Comparison of ENCODE assay signal across 24 mouse cellular contexts in genomic region chr9:13988901-13989300, GRCm38 (mm10).
DNase-seq lines count a peak whose midpoint lies in the region; ATAC-seq and TF ChIP-seq lines count a peak whose summit lies in the region.
"Had no signal": no experiment of that assay in that cellular context is flagged by ENCODE, and none has a peak within 500 bp of the region (broad histone marks: within the 10 kb centered on the region; RNA-seq: fewer than 3 reads in every experiment).

No protein-coding gene starts in this region.

- no peaks in the 10 kb centered on the region for H3K9me3 ChIP-seq in embryonic facial prominence, embryonic 13.5 days
- no peaks in the 10 kb centered on the region for H3K9me3 ChIP-seq in embryonic facial prominence, embryonic 10.5 days
- H3K9me3 ChIP-seq in heart, postnatal 0 days (replicated peaks; ENCODE audit: control insufficient read depth, low read length) = no peaks in the 10 kb centered on the region
- H3K9me3 ChIP-seq in lung, postnatal 0 days (ENCODE audit: low read length) = no peaks in the 10 kb centered on the region
- H3K9me3 ChIP-seq: forebrain, embryonic 10.5 days; hindbrain, embryonic 12.5 days; limb, embryonic 13.5 days; liver, embryonic 12.5 days; megakaryocyte, embryonic 14.5 days; midbrain, embryonic 13.5 days had no signal

- no peak for TF ChIP-seq EP300 in heart, postnatal 0 days (IDR thresholded peaks at IDR 0.05; ENCODE audit: low read depth)
- no peak for TF ChIP-seq EP300 in lung, postnatal 0 days (IDR thresholded peaks at IDR 0.05)

- TF ChIP-seq CTCF in heart, postnatal 0 days (IDR thresholded peaks at IDR 0.05; ENCODE audit: low read depth) = no peak
- no peak for TF ChIP-seq CTCF in lung, postnatal 0 days (IDR thresholded peaks at IDR 0.05)

- H3K4me3 ChIP-seq in embryonic facial prominence, embryonic 13.5 days = no peak overlapping the region
- H3K4me3 ChIP-seq in embryonic facial prominence, embryonic 10.5 days = no peak overlapping the region
- H3K4me3 ChIP-seq in heart, postnatal 0 days (ENCODE audit: low read depth, low read length) = no peak overlapping the region
- no peak overlapping the region for H3K4me3 ChIP-seq in lung, postnatal 0 days (ENCODE audit: low read depth, low read length)
- H3K4me3 ChIP-seq: forebrain, embryonic 10.5 days; heart, adult 2 months; hindbrain, embryonic 12.5 days; limb, embryonic 13.5 days; liver, embryonic 12.5 days; megakaryocyte, embryonic 14.5 days; midbrain, embryonic 13.5 days had no signal

- no peak for ATAC-seq in embryonic facial prominence, embryonic 13.5 days (ENCODE audit: insufficient number of reproducible peaks, insufficient read depth, low FRiP score, low TSS enrichment, low read depth)
- peak; percentile 70; the same call in 1 of the 2 replicates for ATAC-seq in heart, postnatal 0 days (ENCODE audit: insufficient read depth, low read depth)
- no peak for ATAC-seq in lung, postnatal 0 days
- ATAC-seq: forebrain, embryonic 16.5 days; intestine, postnatal 0 days; liver, embryonic 12.5 days; midbrain, embryonic 13.5 days had no signal

- no peaks in the 10 kb centered on the region for H3K36me3 ChIP-seq in embryonic facial prominence, embryonic 13.5 days
- H3K36me3 ChIP-seq in embryonic facial prominence, embryonic 10.5 days (replicated peaks) = no peaks in the 10 kb centered on the region
- H3K36me3 ChIP-seq in heart, postnatal 0 days (replicated peaks; ENCODE audit: control insufficient read depth, insufficient read depth, low read length) = no peaks in the 10 kb centered on the region
- no peaks in the 10 kb centered on the region for H3K36me3 ChIP-seq in lung, postnatal 0 days (ENCODE audit: insufficient read depth, low read length)
- H3K36me3 ChIP-seq: forebrain, embryonic 10.5 days; hindbrain, embryonic 12.5 days; limb, embryonic 13.5 days; liver, embryonic 12.5 days; midbrain, embryonic 13.5 days had no signal

- H3K9ac ChIP-seq in embryonic facial prominence, embryonic 13.5 days = no peak overlapping the region
- H3K9ac ChIP-seq in heart, postnatal 0 days (replicated peaks; ENCODE audit: low read depth, low read length) = no peak overlapping the region
- H3K9ac ChIP-seq in lung, postnatal 0 days (replicated peaks; ENCODE audit: low read depth) = no peak overlapping the region
- H3K9ac ChIP-seq: hindbrain, embryonic 12.5 days; limb, embryonic 13.5 days; liver, embryonic 12.5 days; midbrain, embryonic 13.5 days had no signal

- no peak for DNase-seq in embryonic facial prominence, embryonic 10.5 days (ENCODE audit: low spot score)
- DNase-seq in heart, postnatal 0 days (ENCODE audit: low spot score) = peak; percentile 54
- no peak for DNase-seq in heart, adult 9 months (ENCODE audit: low spot score in 2 of 2)
- peak; percentile 8 for DNase-seq in lung, postnatal 0 days (ENCODE audit: low spot score)
- no peak for DNase-seq in lung, postnatal 10 days
- DNase-seq in forelimb bud, embryonic 11.5 days (ENCODE audit: low read depth, low spot score) = peak; percentile 27
- no peak for DNase-seq in thymus, postnatal 0 days (ENCODE audit: low spot score)
- DNase-seq: adrenal gland, postnatal 14 days; cerebellum, adult 8-10 months; gastrocnemius, postnatal 14 days; kidney, postnatal 36 days; lung, adult 18-20 months; thymus, adult 2 months had no signal

- H3K27me3 ChIP-seq in embryonic facial prominence, embryonic 13.5 days = no peaks in the 10 kb centered on the region
- no peaks in the 10 kb centered on the region for H3K27me3 ChIP-seq in embryonic facial prominence, embryonic 10.5 days (replicated peaks; ENCODE audit: low read depth, poor library complexity, severe bottlenecking)
- no peaks in the 10 kb centered on the region for H3K27me3 ChIP-seq in heart, postnatal 0 days (ENCODE audit: control insufficient read depth, insufficient read depth, low read length)
- no peaks in the 10 kb centered on the region for H3K27me3 ChIP-seq in lung, postnatal 0 days (replicated peaks; ENCODE audit: insufficient read depth, low read length)
- H3K27me3 ChIP-seq: hindbrain, embryonic 12.5 days; limb, embryonic 13.5 days; liver, embryonic 12.5 days; megakaryocyte, embryonic 14.5 days; midbrain, embryonic 13.5 days had no signal

- 36% methylated on average over 4 of the region's 4 CpGs for WGBS in embryonic facial prominence, embryonic 13.5 days
- WGBS in embryonic facial prominence, embryonic 10.5 days = 82% methylated on average over 4 of the region's 4 CpGs
- 46% methylated on average over 4 of the region's 4 CpGs for WGBS in heart, postnatal 0 days
- WGBS in lung, postnatal 0 days = 55% methylated on average over 4 of the region's 4 CpGs

- H3K4me2 ChIP-seq in embryonic facial prominence, embryonic 13.5 days = no peak overlapping the region
- H3K4me2 ChIP-seq in heart, postnatal 0 days (ENCODE audit: low read depth, low read length) = no peak overlapping the region
- no peak overlapping the region for H3K4me2 ChIP-seq in lung, postnatal 0 days (replicated peaks; ENCODE audit: low read depth, low read length)
- H3K4me2 ChIP-seq: hindbrain, embryonic 12.5 days; limb, embryonic 13.5 days; liver, embryonic 12.5 days; midbrain, embryonic 13.5 days had no signal

- peak overlapping the region; percentile 40; the same call in 1 of the 2 replicates for H3K27ac ChIP-seq in embryonic facial prominence, embryonic 13.5 days
- no peak overlapping the region for H3K27ac ChIP-seq in embryonic facial prominence, embryonic 10.5 days (replicated peaks)
- H3K27ac ChIP-seq in heart, postnatal 0 days (ENCODE audit: low read depth) = no peak overlapping the region
- no peak overlapping the region for H3K27ac ChIP-seq in lung, postnatal 0 days (ENCODE audit: low read length)
- H3K27ac ChIP-seq: forebrain, embryonic 10.5 days; heart, adult 2 months; hindbrain, embryonic 12.5 days; limb, embryonic 13.5 days; liver, embryonic 12.5 days; midbrain, embryonic 13.5 days; stomach, postnatal 0 days had no signal

- peaks cover 14% of the 10 kb centered on the region for H3K4me1 ChIP-seq in embryonic facial prominence, embryonic 13.5 days
- H3K4me1 ChIP-seq in embryonic facial prominence, embryonic 10.5 days = no peaks in the 10 kb centered on the region
- no peaks in the 10 kb centered on the region for H3K4me1 ChIP-seq in heart, postnatal 0 days (ENCODE audit: control insufficient read depth, insufficient read depth)
- no peaks in the 10 kb centered on the region for H3K4me1 ChIP-seq in lung, postnatal 0 days (ENCODE audit: insufficient read depth, low read depth, low read length)
- H3K4me1 ChIP-seq: hindbrain, embryonic 12.5 days; liver, embryonic 12.5 days; megakaryocyte, embryonic 14.5 days; midbrain, embryonic 13.5 days had no signal

Comparison
In these comparisons a context has a peak if more than half of its experiments do, and no peak if none do; other contexts are left out.
1. DNase-seq: peak in heart, postnatal 0 days (single experiment), lung, postnatal 0 days (single experiment) and forelimb bud, embryonic 11.5 days (single experiment); none in embryonic facial prominence, embryonic 10.5 days (single experiment), heart, adult 9 months (0 of 2), lung, postnatal 10 days (single experiment) and thymus, postnatal 0 days (single experiment).